Mouse (Mus musculus): Measurements from ENCODE around the gene Il17c. TPM values are rescaled to one million over a fixed set of nuclear protein-coding genes. Genes with fewer than 3 reads are reported as not detected.

Gene Il17c
- total and polyA plus RNA-seq, 2 experiments from 2014 or later: 0.21 to 0.52 TPM

- Histone ChIP-seq H3K9ac (replicated peaks; ENCODE audit: low read length) (no peak overlapping the region), H3K4me2 (ENCODE audit: low read depth, low read length) (no peak overlapping the region), H3K9me3 (ENCODE audit: low read length) (no peaks in the 10 kb centered on the region), H3K36me3 (ENCODE audit: insufficient read depth, low read length) (peaks cover 15% of the 10 kb centered on the region; the same call in 1 of the 2 replicates), H3K27ac (no peak overlapping the region), H3K4me3 (ENCODE audit: low read length) (no peak overlapping the region), H3K4me1 (ENCODE audit: insufficient read depth, low read length) (peaks cover 10% of the 10 kb centered on the region; the same call in 1 of the 2 replicates), H3K27me3 (ENCODE audit: insufficient read depth, low read length) (no peaks in the 10 kb centered on the region)
- TF ChIP-seq CTCF (IDR thresholded peaks at IDR 0.05; ENCODE audit: low read depth): no peak
- ATAC-seq: no peak
- WGBS: 84% methylated on average over 10 of the region's 10 CpGs
- DNase-seq (ENCODE audit: low spot score): no peak
These were observed 8.3 kb downstream of the Il17c start for GRCm38 (mm10) chr8:122430058-122430636.

- 75% methylated on average over 3 of the region's 3 CpGs for WGBS
- no peak overlapping the region for H3K27ac ChIP-seq
- H3K4me2 ChIP-seq (ENCODE audit: low read depth, low read length): no peak overlapping the region
- H3K36me3 ChIP-seq (ENCODE audit: insufficient read depth, low read length): peaks cover 15% of the 10 kb centered on the region; the same call in 1 of the 2 replicates
- TF ChIP-seq CTCF (IDR thresholded peaks at IDR 0.05; ENCODE audit: low read depth): no peak
- no peaks in the 10 kb centered on the region for H3K9me3 ChIP-seq (ENCODE audit: low read length)
- no peak overlapping the region for H3K9ac ChIP-seq (replicated peaks; ENCODE audit: low read length)
- H3K4me3 ChIP-seq (ENCODE audit: low read length): no peak overlapping the region
- H3K27me3 ChIP-seq (ENCODE audit: insufficient read depth, low read length): no peaks in the 10 kb centered on the region
- no peak for DNase-seq (ENCODE audit: low spot score)
- ATAC-seq: no peak
- peaks cover 10% of the 10 kb centered on the region; the same call in 1 of the 2 replicates for H3K4me1 ChIP-seq (ENCODE audit: insufficient read depth, low read length)
These were observed 8.8 kb downstream of the Il17c start for GRCm38 (mm10) chr8:122430646-122431045.

GRCm38 (mm10) chr8:122431694-122432442 is 10.0 kb downstream of the Il17c start:
- H3K9ac ChIP-seq (replicated peaks; ENCODE audit: low read length): peak overlapping the region; percentile 31; the same call in 1 of the 2 replicates
- DNase-seq (ENCODE audit: low spot score) (peak; percentile 26), ATAC-seq (0 out of 2 replicates have a peak, but pooled peaks have one; percentile 4)
- no peaks in the 10 kb centered on the region for H3K9me3 ChIP-seq (ENCODE audit: low read length)
- peaks cover 10% of the 10 kb centered on the region; the same call in 1 of the 2 replicates for H3K4me1 ChIP-seq (ENCODE audit: insufficient read depth, low read length)
- 40% methylated on average over 18 of the region's 18 CpGs for WGBS
- peaks cover 22% of the 10 kb centered on the region; the same call in 1 of the 2 replicates for H3K36me3 ChIP-seq (ENCODE audit: insufficient read depth, low read length)
- H3K4me2 ChIP-seq (ENCODE audit: low read depth, low read length): peak overlapping the region; percentile 52
- peak overlapping the region; percentile 22; the same call in 1 of the 2 replicates for H3K27ac ChIP-seq
- TF ChIP-seq CTCF (IDR thresholded peaks at IDR 0.05; ENCODE audit: low read depth): no peak
- peak overlapping the region; percentile 26 for H3K4me3 ChIP-seq (ENCODE audit: low read length)
- H3K27me3 ChIP-seq (ENCODE audit: insufficient read depth, low read length): no peaks in the 10 kb centered on the region

- Histone ChIP-seq H3K4me3 (ENCODE audit: low read length) (peak within 1 kb of the TSS; percentile 26), H3K9ac (replicated peaks; ENCODE audit: low read length) (peak within 1 kb of the TSS; percentile 31; the same call in 1 of the 2 replicates), H3K27ac (peak within 1 kb of the TSS; percentile 22; the same call in 1 of the 2 replicates), H3K9me3 (ENCODE audit: low read length) (no peaks in the 10 kb centered on the region), H3K36me3 (ENCODE audit: insufficient read depth, low read length) (peaks cover 22% of the 10 kb centered on the region; the same call in 1 of the 2 replicates), H3K4me1 (ENCODE audit: insufficient read depth, low read length) (peaks cover 10% of the 10 kb centered on the region; the same call in 1 of the 2 replicates), H3K27me3 (ENCODE audit: insufficient read depth, low read length) (no peaks in the 10 kb centered on the region), H3K4me2 (ENCODE audit: low read depth, low read length) (peak within 1 kb of the TSS; percentile 52)
- peak; percentile 45 for ATAC-seq
- DNase-seq (ENCODE audit: low spot score): peak; percentile 47
- no peak for TF ChIP-seq CTCF (IDR thresholded peaks at IDR 0.05; ENCODE audit: low read depth)
- WGBS: 8% methylated on average over 44 of the region's 45 CpGs
These were observed 10.8 kb downstream of the Il17c start, which contains the start of gene Cyba for GRCm38 (mm10) chr8:122432443-122433268. TSS of gene Cyba (minus strand) at chr8:122432930.

GRCm38 (mm10) chr8:122433269-122433905 is 11.6 kb downstream of the Il17c start:
- H3K27ac ChIP-seq: no peak overlapping the region; the same call in 1 of the 2 replicates
- no peak overlapping the region for H3K4me3 ChIP-seq (ENCODE audit: low read length)
- H3K9ac ChIP-seq (replicated peaks; ENCODE audit: low read length): no peak overlapping the region
- peaks cover 27% of the 10 kb centered on the region; the same call in 1 of the 2 replicates for H3K36me3 ChIP-seq (ENCODE audit: insufficient read depth, low read length)
- H3K4me1 ChIP-seq (ENCODE audit: insufficient read depth, low read length): peaks cover 10% of the 10 kb centered on the region; the same call in 1 of the 2 replicates
- H3K4me2 ChIP-seq (ENCODE audit: low read depth, low read length): no peak overlapping the region
- no peaks in the 10 kb centered on the region for H3K9me3 ChIP-seq (ENCODE audit: low read length)
- H3K27me3 ChIP-seq (ENCODE audit: insufficient read depth, low read length): no peaks in the 10 kb centered on the region
- ATAC-seq (peak; percentile 36; the same call in 1 of the 2 replicates), DNase-seq (ENCODE audit: low spot score) (peak; percentile 18)
- WGBS: 68% methylated on average over 11 of the region's 11 CpGs
- TF ChIP-seq CTCF (IDR thresholded peaks at IDR 0.05; ENCODE audit: low read depth): peak; percentile 43

All from hindbrain, postnatal 0 days (tissue).